Mouse (Mus musculus) cerebellum, adult 2 months (tissue): ENCODE data around the gene Rpl36-ps4. TPM values are rescaled to one million over a fixed set of nuclear protein-coding genes. Genes with fewer than 3 reads are reported as not detected.
"Not testable (repeated sequence)": the region's sequence is repeated elsewhere in the genome, so short reads cannot be mapped to it uniquely, and the experiment has no call there.

Source experiments
- DNase-seq, 2 experiments: peaks; one replicate each; pipeline ENCODE4 v3.0.0; 2021
- H3K27ac ChIP-seq: fragments of 200-500 bp; 2 replicates; pipeline ENCODE4 v1.5.1; 2012; ENCODE audit warnings: low read length, control low read depth, inconsistent platforms; ENCODE audit not compliant: insufficient read depth
- H3K27me3 ChIP-seq: fragments of 200-500 bp; 2 replicates; pipeline ENCODE4 v1.6.1; 2012; ENCODE audit warnings: inconsistent platforms, mild to moderate bottlenecking, low read length, moderate library complexity; ENCODE audit not compliant: control insufficient read depth, insufficient read depth
- H3K4me1 ChIP-seq: fragments of 200-500 bp; 2 replicates; pipeline ENCODE4 v1.6.1; 2011; ENCODE audit warnings: low read length; ENCODE audit not compliant: control insufficient read depth, insufficient read depth
- H3K4me3 ChIP-seq: fragments of 200-500 bp; replicated peaks from 2 replicates; pipeline ENCODE3; 2011; ENCODE audit warnings: mild to moderate bottlenecking, low read depth, low read length, control low read depth; ENCODE audit not compliant: insufficient read depth
- CTCF ChIP-seq: fragments of 200-500 bp; IDR thresholded peaks from 2 replicates; pipeline ENCODE4 v1.5.1; 2011; ENCODE audit warnings: low read depth, mild to moderate bottlenecking, control low read depth, low read length, moderate library complexity, borderline replicate concordance; ENCODE audit not compliant: insufficient read depth
- POLR2A ChIP-seq: fragments of 200-500 bp; IDR thresholded peaks from 2 replicates; pipeline ENCODE4 v1.6.1; 2011; ENCODE audit warnings: low read length, control low read depth, borderline replicate concordance; ENCODE audit not compliant: insufficient read depth
- WGBS: fragments of 180-500 bp; shearing (Covaris S2); methylation state at CpG from one replicate; pipeline ENCODE4 v1.1.7; 2018; 5-methylcytosine and 5-hydroxymethylcytosine counted together
- polyA plus RNA-seq: library from polyadenylated mRNA; depleted of rRNA; stranded (reverse); fragments of >200 nt; gene quantifications from 2 replicates; pipeline ENCODE4 v1.2.3, GENCODE M21; 2012

The Rpl36-ps4 gene
- polyA plus RNA-seq, 1 experiment = not detected

DNA sequence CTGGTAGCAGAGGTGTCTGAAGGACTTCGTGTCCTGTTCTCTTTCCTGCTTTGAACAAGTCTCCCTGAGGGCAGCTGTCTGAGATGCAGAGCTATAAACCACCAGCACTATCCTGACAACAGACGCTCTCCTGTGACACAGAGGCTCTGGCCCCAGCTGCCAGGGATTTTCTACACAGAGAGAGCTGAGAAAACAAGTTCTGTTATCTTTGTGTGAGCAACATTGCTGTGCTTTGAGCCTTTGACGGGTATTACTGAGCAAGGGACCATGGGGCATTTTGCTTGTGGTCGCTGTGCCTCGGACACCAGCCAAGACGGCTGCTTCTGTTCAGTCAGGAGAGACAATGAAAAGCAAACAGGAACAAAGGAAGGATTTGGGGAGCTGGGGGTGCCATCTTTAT lies 17.6 kb upstream of the Rpl36-ps4 start:
- Histone ChIP-seq H3K4me3 (no peak overlapping the region), H3K4me1 (no peaks in the 10 kb centered on the region), H3K27ac (no peak overlapping the region), H3K27me3 (no peaks in the 10 kb centered on the region)
- TF ChIP-seq POLR2A (no peak), CTCF (no peak)
- DNase-seq = no peak
- whole genome bisulfite sequencing = 30% methylated on average over 6 of the region's 6 CpGs

DNA sequence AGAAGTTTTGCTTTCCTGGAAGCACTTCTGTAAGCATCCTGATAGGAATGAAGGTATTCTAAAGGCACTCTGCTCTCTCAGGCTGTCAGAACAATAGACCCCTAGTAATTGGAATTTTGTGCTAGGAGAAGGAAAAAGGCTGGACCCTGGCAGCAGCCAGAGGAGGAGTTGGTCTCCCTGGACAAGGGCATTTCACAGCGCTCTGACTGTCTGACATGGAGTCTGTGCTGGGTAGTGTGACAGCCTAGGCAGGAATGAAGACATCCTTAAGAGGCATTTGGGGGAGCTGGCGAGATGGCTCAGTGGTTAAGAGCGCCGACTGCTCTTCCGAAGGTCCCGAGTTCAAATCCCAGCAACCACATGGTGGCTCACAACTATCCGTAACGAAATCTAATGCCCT lies 17.1 kb upstream of the Rpl36-ps4 start:
- WGBS = 92% methylated on average over 8 of the region's 8 CpGs
- Histone ChIP-seq H3K27ac (no peak overlapping the region), H3K4me3 (no peak overlapping the region), H3K27me3 (no peaks in the 10 kb centered on the region), H3K4me1 (no peaks in the 10 kb centered on the region)
- TF ChIP-seq CTCF (no peak), POLR2A (no peak)
- no peak for DNase-seq

DNA sequence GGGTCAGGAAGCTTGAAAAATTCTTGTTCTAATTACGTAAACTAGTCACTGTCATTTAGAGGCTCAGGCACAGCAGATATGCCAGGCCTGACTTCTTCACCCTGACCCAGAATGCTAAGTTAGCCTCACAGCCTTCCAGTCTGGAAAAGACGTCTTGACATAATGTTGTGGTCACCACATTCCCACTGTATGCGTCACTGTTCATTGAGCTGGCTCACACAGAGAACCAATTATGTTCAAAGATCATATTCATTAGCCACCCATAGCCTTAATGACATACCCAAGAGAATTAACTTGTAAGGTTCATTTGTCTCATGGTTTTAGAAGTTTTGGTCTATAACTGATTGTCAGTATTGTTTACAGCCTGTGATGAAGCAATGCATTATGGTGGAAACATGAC lies 5.4 kb upstream of the Rpl36-ps4 start:
- 88% methylated on average over 3 of the region's 3 CpGs for WGBS
- Histone ChIP-seq H3K27me3 (no peaks in the 10 kb centered on the region), H3K4me1 (no peaks in the 10 kb centered on the region), H3K27ac (no peak overlapping the region), H3K4me3 (no peak overlapping the region)
- TF ChIP-seq POLR2A = no peak
- no peak for TF ChIP-seq CTCF
- no peak for DNase-seq

DNA sequence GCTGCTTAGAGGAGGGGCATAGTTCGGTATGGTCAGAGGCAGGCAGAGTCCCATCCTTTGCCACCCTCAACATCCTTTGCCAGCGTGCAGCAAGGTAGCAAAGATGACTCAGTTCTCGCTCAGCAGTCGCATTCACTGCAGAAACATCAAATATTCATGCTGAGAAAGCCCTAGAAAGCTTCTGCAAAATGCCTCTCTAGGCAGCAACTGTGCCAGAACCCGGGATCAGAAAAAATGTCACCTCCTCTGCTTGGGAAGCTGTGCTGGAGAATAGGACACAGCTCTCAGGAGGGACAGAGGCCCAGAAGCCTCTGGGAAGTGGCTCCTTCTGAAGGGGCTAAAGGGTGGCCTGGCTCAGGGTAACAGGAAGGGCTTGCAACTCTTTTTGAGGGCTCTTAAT lies 2.7 kb upstream of the Rpl36-ps4 start:
- no peaks in the 10 kb centered on the region for H3K27me3 ChIP-seq
- H3K4me1 ChIP-seq = no peaks in the 10 kb centered on the region
- H3K4me3 ChIP-seq = no peak overlapping the region
- no peak for DNase-seq
- no peak for TF ChIP-seq POLR2A
- TF ChIP-seq CTCF = no peak
- 76% methylated on average over 5 of the region's 5 CpGs for WGBS
- no peak overlapping the region for H3K27ac ChIP-seq

- DNase-seq = no peak
- TF ChIP-seq CTCF (no peak), POLR2A (no peak)
- H3K27ac ChIP-seq = no peak overlapping the region
- no peak overlapping the region for H3K4me3 ChIP-seq
- no peaks in the 10 kb centered on the region for H3K27me3 ChIP-seq
- WGBS = 83% methylated on average over 10 of the region's 10 CpGs
- no peaks in the 10 kb centered on the region for H3K4me1 ChIP-seq
Measured at GRCm38 (mm10) chr17:87934326-87934725, 13.5 kb downstream of the Rpl36-ps4 start.

DNA sequence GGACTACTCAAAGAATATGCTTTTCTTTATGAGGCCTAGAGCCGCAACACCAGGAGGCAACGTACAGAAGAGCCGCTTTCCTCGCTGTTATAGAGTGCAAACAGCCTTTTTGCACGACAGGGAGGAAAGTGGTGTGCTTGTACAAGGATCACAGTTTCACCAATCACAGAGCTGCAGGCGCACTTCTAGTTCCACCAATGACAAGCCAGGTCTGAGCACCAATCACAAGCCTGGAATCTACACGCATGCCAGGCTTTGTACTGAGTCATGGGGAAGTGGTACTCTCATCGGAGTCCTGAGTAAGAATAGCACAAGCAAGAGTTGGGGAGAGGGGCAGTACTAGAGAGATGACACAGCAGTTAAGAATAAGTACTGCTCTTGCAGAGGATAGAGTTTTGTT lies 14.0 kb downstream of the Rpl36-ps4 start:
- Histone ChIP-seq H3K4me1 (no peaks in the 10 kb centered on the region), H3K27ac (no peak overlapping the region), H3K27me3 (no peaks in the 10 kb centered on the region), H3K4me3 (no peak overlapping the region)
- TF ChIP-seq CTCF (no peak), POLR2A (no peak)
- 90% methylated on average over 8 of the region's 8 CpGs for whole genome bisulfite sequencing
- no peak for DNase-seq

- no peaks in the 10 kb centered on the region for H3K27me3 ChIP-seq
Measured at GRCm38 (mm10) chr17:87936156-87936555, 15.4 kb downstream of the Rpl36-ps4 start.

DNA sequence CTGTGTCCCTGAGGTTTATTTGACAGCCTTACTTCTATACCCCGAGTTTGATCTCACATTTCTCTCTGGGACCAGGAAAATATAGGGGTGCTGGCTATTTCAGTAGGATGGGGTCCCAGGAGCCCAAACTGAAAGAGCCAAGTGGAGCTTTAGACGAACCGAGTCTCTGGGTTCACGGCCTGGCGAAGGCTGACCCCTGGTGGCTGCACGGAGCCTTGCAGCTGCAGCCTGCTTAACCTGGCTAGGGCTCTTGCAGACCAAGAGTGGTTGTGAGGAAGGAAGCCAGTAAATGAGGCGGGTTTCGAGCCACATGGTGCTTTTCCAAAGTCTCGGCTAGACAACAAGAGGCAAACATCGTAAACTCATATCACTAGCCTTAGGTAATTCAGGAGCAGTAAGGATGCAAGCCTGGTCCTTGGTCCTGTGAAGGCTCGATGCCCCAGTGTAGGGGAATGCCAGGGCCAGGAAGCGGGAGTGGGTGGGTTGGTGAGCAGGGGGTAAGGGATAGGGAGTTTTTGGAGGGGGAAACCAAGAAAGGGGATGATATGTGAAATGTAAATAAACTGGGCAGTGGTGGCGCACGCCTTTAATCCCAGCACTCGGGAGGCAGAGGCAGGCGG lies 28.3 kb downstream of the Rpl36-ps4 start:
- DNase-seq = peak; percentile 79 to 90
- Histone ChIP-seq H3K4me1 (no peaks in the 10 kb centered on the region), H3K27me3 (no peaks in the 10 kb centered on the region), H3K4me3 (no peak overlapping the region), H3K27ac (no peak overlapping the region)
- no peak for TF ChIP-seq POLR2A
- TF ChIP-seq CTCF = peak; percentile 99
- WGBS = 39% methylated on average over 16 of the region's 16 CpGs

More at GRCm38 (mm10) chr17:87936156-87936555, 15.4 kb downstream of the Rpl36-ps4 start:
- Histone ChIP-seq H3K27ac (no peak overlapping the region), H3K4me3 (no peak overlapping the region), H3K4me1 (no peaks in the 10 kb centered on the region)
- no peak for TF ChIP-seq CTCF
- no peak for TF ChIP-seq POLR2A
- 88% methylated on average over 4 of the region's 4 CpGs for WGBS
- DNase-seq = no peak

- DNase-seq, H3K27me3 ChIP-seq, H3K4me1 ChIP-seq, H3K27ac ChIP-seq, H3K4me3 ChIP-seq: not testable (repeated sequence)
- WGBS = 91% methylated on average over 13 of the region's 13 CpGs
Measured at GRCm38 (mm10) chr17:87954618-87955124, 33.9 kb downstream of the Rpl36-ps4 start.
